Mouse (Mus musculus) liver, embryonic 14.5 days (tissue): ENCODE measurements around the gene H2-Q7.
"Not testable (repeated sequence)": the region's sequence is repeated elsewhere in the genome, so short reads cannot be mapped to it uniquely, and the experiment has no call there.

Experiments used
- CTCF ChIP-seq: IDR thresholded peaks from 2 replicates; pipeline ENCODE4 v1.5.1; 2016; ENCODE audit warnings: antibody characterized with exemption, low read depth, control low read depth
- EP300 ChIP-seq: IDR thresholded peaks from 2 replicates; pipeline ENCODE4 v1.6.1; 2016; ENCODE audit warnings: antibody characterized with exemption, low read depth

DNA sequence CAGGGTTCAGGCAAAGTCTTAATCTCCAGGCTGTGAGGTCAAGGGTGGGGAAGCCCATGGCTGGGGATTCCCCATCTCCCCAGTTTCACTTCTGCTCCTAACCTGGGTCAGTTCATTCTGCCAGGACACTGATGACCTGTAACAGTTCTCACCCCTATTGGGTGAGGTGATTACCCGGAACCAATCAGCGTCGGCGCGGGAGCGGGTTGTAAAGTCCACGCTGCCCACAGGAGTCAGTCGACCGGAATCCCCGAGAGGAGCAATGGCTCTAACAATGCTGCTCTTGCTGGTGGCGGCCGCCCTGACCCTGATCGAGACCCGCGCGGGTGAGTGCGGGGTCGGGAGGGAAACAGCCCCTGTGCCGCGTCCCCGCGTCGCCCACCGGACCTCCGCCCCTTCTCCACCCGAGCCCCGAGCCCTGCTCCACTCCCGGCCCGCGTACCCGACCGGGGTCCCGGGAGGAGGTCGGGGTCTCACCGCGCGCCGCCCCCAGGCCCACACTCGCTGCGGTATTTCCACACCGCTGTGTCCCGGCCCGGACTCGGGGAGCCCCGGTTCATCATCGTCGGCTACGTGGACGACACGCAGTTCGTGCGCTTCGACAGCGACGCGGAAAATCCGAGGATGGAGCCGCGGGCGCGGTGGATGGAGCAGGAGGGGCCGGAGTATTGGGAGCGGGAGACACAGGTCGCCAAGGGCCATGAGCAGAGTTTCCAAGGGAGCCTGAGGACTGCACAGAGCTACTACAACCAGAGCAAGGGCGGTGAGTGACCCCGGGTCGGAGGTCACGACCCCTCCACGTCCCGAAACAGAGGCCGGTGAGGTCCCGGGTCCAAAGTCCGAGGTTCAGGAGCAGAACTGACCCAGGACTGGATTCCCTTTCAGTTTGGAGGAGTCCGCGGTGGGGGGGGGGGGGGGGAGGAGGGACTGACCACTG lies 44.8 kb upstream of the H2-Q7 start:
- TF ChIP-seq CTCF, EP300: not testable (repeated sequence)
